Mouse (Mus musculus) testis, adult 2 months (tissue): Measurements from ENCODE around the gene Tex52.

Source experiments
- CTCF ChIP-seq: fragments of 200-500 bp; IDR thresholded peaks from 2 replicates; pipeline ENCODE4 v1.5.1; 2012; ENCODE audit warnings: low read depth, mild to moderate bottlenecking, inconsistent platforms, low read length, moderate library complexity; ENCODE audit not compliant: control insufficient read depth, insufficient read depth, insufficient replicate concordance
- POLR2A ChIP-seq: fragments of 200-500 bp; IDR thresholded peaks from 2 replicates; pipeline ENCODE4 v1.6.1; 2012; ENCODE audit warnings: low read depth, mild to moderate bottlenecking, inconsistent platforms, low read length, moderate library complexity; ENCODE audit not compliant: control insufficient read depth

- TF ChIP-seq CTCF (no peak), POLR2A (no peak)
These were observed 42.8 kb downstream of the Tex52 start for GRCm38 (mm10) chr6:128418076-128418475.
